Mouse (Mus musculus) T-helper 2 cell (primary cell): Measurements from ENCODE around the gene Bbs9.

Source experiments
- in situ Hi-C: fragments of 300-600 bp; cut with MboI, MseI; formaldehyde crosslinking; loops from one replicate; pipeline ENCODE4 v1.15.1; 2025; ENCODE audit warnings: high pct_unique_total_duplicates

Bbs9 gene

GRCm38 (mm10) chr9:22467371-22468169 is 7.9 kb upstream of the Bbs9 start:
- in situ Hi-C loops, result no loop called here

- in situ Hi-C loops, result no loop called here
These were observed 7.2 kb upstream of the Bbs9 start for GRCm38 (mm10) chr9:22468170-22468898.

- in situ Hi-C loops, result no loop called here
These were observed 6.6 kb upstream of the Bbs9 start for GRCm38 (mm10) chr9:22468899-22469259.

GRCm38 (mm10) chr9:22469643-22470042 is 5.9 kb upstream of the Bbs9 start, which contains the start of gene Rp9:
Gene Rp9, minus strand, starts transcription at chr9:22469743.
- in situ Hi-C loops, result no loop called here

GRCm38 (mm10) chr9:22476265-22476664 is 750 bp downstream of the Bbs9 start:
- in situ Hi-C loops, result no loop called here

GRCm38 (mm10) chr9:22478946-22479345 is 3.4 kb downstream of the Bbs9 start:
- in situ Hi-C loops, result no loop called here

GRCm38 (mm10) chr9:22483866-22484561 is 8.5 kb downstream of the Bbs9 start:
- in situ Hi-C loops, result loop anchor here (10.0 kb wide), 1 partner anchor 151 kb away; no protein-coding TSS in a partner anchor

GRCm38 (mm10) chr9:22484562-22485308 is 9.2 kb downstream of the Bbs9 start:
- in situ Hi-C loops, result loop anchor here (10.0 kb wide), 1 partner anchor 150 kb away; no protein-coding TSS in a partner anchor

- in situ Hi-C loops, result loop anchor here (10.0 kb wide), 1 partner anchor 149 kb away; no protein-coding TSS in a partner anchor
These were observed 10.7 kb downstream of the Bbs9 start for GRCm38 (mm10) chr9:22486211-22486610.

GRCm38 (mm10) chr9:22488963-22489362 is 13.4 kb downstream of the Bbs9 start:
- in situ Hi-C loops, result loop anchor here (10.0 kb wide), 1 partner anchor 146 kb away; no protein-coding TSS in a partner anchor

GRCm38 (mm10) chr9:22494203-22494807 is 18.8 kb downstream of the Bbs9 start:
- in situ Hi-C loops, result no loop called here

- in situ Hi-C loops, result no loop called here
These were observed 19.6 kb downstream of the Bbs9 start for GRCm38 (mm10) chr9:22495133-22495532.

- in situ Hi-C loops, result no loop called here
These were observed 21.7 kb downstream of the Bbs9 start for GRCm38 (mm10) chr9:22497021-22497767.

- in situ Hi-C loops, result no loop called here
These were observed 27.5 kb downstream of the Bbs9 start for GRCm38 (mm10) chr9:22502972-22503371.

- in situ Hi-C loops, result no loop called here
These were observed 28.1 kb downstream of the Bbs9 start for GRCm38 (mm10) chr9:22503581-22503980.

- in situ Hi-C loops, result no loop called here
These were observed 30.1 kb downstream of the Bbs9 start for GRCm38 (mm10) chr9:22505574-22505973.

- in situ Hi-C loops, result no loop called here
These were observed 39.6 kb downstream of the Bbs9 start for GRCm38 (mm10) chr9:22515076-22515475.

GRCm38 (mm10) chr9:22518394-22519041 is 43.0 kb downstream of the Bbs9 start:
- in situ Hi-C loops, result no loop called here

GRCm38 (mm10) chr9:22523460-22523859 is 47.9 kb downstream of the Bbs9 start:
- in situ Hi-C loops, result no loop called here
